Mouse (Mus musculus) mesoderm, embryonic 11.5 days (tissue): Measurements from ENCODE around the gene Krtap17-1.

Experiments
- DNase-seq: peaks from one replicate; pipeline ENCODE4 v3.0.0-alpha.2; 2012; ENCODE audit warnings: low read depth, low spot score

Gene Krtap17-1

DNA sequence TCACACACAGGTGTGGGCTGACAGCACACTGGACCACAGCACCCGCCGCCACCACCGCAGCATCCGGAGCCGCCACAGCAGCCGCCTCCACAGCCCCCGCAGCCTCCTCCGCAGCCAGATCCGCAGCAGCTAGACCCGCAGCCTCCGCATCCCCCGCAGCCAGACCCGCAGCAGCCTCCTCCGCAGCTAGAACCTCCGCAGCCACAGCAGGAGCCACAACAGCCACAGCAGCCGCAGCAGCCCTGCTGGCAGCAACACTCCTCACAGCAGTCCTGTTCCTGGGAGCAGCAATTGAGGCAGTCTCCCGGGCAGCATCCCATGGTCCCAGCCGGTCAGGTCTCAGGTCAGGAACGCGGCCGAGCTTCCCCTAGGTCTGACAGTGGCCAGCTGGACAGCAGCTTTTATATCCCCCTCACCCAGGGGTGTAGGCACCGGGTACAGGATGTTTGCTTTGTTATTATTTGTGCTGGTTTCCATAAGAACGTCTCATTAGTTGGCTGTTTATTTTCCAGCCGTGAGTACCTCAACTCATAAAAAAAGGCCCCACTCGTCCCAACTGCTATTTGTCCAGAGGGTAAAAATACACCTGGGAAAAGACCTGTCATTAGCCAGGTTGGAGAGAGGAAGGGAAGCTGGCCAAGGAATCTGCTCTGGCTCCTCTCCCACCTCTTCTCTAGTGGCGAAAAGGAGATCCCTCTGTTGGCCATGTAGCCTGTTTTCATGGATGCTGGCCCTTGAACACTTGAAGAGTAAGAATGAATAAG lies at the start of gene Krtap17-1:
Krtap17-1 (minus strand) TSS at position 375 of the 764 bp plus-strand sequence.
- no peak for DNase-seq

DNA sequence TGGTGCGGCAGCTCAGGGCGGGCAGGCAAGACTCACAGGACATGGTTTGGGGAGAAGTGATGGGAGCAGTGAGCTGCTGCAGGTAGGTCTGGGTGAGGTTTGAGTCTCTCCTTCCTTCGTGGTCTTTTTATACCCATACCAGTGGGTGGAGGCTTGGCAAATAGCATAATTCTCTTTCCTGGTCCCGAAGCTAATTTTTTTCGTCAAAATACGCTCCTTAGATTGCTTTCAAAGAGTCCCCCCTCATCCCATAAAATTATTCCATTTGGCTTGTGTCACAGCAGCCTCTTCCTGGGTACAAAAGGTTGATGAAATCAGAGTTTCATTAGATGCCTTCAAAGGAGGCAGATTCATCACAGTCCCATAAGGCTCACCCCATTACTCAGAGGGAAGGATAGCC lies 47.7 kb upstream of the Krtap17-1 start, which contains the start of gene Krt34:
Krt34 (minus strand) TSS at position 101 of the 400 bp plus-strand sequence.
- no peak for DNase-seq

DNA sequence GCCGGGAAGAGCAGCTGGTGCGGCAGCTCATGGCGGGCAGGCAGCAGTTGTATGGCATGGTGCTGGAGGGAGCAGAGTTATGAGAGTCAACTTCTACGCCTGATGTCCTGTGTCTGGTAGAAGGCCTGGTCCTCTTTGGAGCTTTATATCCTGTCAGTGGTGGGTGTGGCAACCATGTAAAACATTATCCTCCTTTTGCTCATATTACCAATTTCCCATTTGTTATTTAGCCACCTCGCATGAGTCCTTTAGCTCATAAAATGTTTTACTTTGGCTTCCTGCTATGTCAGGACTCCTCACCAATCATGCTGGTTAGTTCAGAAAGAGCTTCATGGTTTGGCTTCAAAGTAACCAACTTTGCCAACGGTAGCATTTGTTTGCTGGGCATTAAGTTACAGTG lies 36.0 kb upstream of the Krtap17-1 start, which contains the start of gene Krt33b:
Krt33b (minus strand) TSS at position 101 of the 400 bp plus-strand sequence.
- DNase-seq, result no peak

DNA sequence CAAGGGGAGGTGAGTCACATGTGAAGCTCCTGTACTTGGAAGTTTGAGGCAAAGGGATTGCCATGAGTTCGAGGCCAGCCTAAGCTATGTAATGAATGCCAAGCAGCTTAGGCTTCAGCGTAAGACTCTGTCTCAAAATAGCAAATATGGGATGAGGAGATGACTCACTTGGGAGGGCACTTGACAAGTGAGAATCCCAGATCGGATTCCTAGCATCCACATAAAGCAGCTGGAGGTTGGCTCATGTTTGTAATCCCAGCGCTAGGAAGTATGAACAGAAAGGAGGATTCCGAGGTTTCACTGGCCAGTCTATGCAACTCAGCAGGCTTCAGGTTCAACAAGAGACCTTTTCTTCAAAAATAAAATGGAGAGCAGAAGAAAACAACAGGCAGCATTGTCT lies 27.6 kb upstream of the Krtap17-1 start:
- DNase-seq, result no peak

DNA sequence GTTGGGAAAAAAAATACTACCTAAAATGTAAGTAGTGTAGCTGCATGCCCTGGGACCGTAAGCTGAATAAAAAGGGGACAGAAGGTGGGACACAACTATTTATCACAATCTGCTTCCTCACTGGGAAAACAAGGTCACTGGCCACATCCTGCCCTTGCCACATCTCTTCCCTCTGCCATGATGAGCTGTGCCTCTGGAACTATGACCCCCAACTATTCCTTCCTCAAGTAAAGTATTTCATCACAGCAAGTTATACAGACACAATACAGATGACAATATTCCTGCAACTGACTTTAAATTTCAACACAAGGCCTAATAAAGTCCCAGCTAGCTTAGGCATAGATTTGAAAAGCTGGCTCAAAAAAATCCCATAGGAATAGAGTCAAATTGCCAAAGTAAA lies 25.7 kb upstream of the Krtap17-1 start:
- no peak for DNase-seq

DNA sequence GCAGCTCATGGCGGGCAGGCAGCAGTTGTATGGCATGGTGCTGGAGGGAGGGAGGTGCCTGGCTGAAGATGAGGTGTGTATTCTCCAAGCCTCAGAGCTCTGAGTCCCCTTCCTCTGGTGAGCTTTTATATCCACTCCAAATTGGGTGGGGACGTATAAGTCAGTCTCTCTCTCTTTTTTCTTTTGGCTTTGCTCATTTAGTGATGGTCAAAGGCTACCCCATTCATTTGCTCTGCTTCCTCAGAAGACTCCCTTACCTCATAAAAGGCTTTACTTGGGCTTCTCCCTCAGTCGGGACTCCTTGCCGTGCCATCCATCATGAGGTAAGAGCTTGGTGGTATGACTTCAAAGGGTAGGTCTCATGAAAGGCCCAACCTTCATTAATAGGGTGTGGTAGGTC lies 22.3 kb upstream of the Krtap17-1 start, which contains the start of gene Krt33a:
Krt33a (minus strand) TSS at position 101 of the 400 bp plus-strand sequence.
- DNase-seq, result no peak

DNA sequence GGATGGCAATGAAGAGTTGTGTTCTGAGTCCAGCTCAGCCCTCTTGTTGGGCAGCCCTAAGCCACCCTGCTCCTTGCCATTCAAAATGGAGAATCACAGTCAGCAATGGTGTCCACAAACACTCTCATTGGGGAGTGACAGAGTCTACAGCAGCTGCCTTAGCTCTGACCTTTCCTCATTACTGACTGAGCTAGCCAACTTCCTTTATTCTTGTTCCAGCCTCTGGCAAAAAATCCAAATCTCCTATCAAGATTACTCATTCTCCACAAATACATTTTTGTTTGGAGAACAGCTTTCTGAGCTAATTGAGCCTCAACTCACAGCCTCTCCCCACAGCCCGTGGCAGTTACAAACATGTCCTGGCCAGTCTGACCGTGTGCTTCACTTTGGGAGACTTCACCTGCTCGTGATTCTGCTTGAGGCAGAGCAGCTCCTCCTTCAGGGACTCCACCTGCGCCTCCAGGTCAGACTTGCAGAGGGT lies 19.9 kb upstream of the Krtap17-1 start:
- no peak for DNase-seq

DNA sequence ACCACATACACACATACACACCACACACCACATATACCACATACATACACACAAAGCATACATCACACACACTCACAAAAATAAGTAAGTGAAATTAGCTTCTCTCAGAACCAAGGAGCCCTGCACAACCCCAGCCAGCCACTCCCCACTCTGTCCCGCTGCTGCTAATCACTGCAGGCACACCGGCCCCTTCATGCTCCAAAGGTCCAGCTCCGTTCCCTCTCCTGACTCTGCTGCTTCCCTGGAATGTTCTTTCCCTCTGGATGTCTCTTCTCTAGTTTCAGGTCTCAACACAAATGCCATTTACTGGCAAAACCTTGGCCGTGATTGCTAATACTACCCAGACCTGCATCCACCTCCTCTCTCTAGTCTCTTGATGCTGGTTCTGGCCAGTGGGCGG lies 16.9 kb upstream of the Krtap17-1 start:
- DNase-seq, result no peak

DNA sequence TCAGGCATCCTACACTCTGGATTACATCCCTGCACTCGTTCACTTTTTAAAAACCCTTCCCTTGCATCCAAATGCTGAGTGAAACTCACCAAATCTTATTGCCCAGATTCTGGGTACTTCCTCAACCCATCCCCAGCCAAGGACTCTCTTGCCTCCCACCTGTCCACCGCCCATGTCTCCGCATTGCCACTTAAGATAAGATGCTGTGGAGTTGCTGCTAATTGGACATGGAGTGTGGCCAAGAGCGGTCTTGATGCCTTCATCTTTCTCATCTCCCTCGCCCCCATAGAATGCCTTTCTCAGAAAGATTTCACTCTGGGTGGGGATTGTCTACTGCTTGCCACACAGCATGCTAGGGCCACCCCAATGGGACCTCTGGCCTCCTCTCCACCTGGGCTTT lies 14.5 kb upstream of the Krtap17-1 start:
- no peak for DNase-seq

DNA sequence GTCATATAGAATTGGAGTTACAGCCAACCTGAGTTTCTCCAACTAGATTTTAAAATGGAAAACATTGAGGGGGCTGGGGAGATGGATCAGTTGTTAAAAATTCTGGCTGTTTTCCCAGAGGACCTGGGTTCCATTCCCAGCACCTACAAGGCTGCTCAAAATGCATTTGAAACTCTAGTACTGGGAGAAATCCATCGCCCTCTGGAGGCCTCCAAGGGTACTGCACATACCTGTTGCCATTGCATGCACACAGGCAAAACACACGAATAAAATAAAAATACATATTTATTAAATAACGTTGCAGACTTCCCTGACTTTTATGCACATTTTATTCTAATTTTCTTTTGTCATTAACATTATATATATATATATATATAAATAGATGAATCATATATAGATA lies 12.8 kb upstream of the Krtap17-1 start:
- DNase-seq, result no peak

DNA sequence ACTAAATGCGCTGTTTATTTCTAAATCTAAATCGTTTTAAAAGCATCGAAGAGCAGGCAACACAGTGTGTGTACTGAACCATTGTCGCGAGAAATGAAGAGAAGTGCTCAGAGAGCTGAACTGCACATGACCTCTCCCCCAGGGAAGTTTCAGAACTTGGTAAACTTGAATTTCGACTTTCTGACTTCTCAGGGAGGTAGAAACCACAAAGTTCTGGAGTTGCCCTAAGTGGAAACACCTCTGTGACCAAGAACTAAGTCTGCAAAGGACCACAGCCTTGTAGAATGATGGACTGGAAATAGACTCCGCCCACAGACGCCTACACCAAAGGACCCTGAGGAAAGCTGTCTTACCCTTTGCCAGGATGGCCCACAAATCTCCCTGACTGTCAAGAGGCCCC lies 12.1 kb upstream of the Krtap17-1 start:
- no peak for DNase-seq

DNA sequence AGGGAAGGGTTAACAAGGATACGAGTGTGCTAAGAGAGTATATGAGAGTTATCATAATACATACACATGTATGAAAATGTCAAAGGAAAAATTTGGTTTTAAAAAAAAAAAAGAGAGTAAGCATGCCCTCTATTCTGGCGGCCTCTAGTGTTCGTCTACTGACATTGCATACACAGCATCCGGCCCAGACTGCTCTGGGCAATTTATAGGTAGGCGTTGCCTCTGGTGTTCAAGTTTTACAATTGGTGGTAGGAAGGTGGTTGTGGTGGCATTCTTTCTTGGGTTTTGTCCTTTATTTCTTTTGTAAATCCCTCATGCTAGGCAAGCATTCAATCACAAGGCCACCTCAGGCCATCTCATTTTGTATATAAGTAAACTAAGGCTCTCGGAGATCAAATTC lies 11.1 kb upstream of the Krtap17-1 start:
- DNase-seq, result peak; percentile 53

DNA sequence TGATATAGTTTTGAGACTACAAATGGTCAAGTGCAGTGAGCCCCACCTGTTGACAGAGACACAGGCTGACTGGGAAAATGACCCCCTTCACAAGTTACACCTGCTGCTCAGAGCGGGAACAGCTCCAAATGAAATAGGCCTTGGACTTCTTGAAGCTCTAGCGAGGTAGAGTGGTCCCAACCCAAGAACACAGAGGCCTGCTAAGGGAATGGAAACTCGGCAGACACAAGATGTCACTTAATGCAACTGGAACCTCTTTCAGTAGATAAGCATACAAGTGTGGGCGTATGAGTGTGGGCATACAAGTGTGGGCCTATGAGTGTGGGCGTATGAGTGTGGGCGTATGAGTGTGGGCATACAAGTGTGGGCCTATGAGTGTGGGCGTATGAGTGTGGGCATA lies 5.3 kb upstream of the Krtap17-1 start:
- no peak for DNase-seq

DNA sequence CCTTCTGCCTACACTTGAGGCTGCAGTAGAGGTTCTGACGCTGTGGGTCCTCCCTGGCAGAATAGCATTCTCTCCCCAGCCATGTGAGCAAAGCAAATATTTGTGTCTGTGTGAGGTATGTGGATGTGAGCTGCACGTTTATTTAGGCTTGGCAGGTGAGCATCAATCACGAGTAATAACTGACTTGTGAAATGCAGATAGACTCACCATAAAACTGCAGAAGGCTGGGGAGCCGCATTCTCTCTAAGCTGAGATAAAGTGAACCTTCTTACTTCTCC lies 529 bp upstream of the Krtap17-1 start:
- DNase-seq, result no peak

DNA sequence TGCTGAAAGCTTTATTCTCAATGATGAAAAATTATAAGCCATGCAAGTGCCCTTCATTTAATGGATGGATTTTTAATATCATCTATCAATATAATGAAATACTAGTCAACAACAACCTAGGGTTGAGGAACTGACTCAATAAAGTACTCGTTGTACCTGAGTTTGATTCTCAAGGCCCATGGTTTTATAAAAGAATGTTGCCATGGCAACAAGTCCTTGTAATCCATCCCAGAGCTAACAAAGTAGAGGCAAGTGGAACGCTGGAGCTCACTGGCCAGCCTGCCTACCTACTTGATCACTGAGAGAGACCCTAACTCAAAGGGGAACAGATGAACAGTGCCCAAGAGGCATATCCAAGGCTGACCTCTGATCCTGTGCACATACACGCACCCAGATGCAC lies 3.2 kb downstream of the Krtap17-1 start:
- no peak for DNase-seq

DNA sequence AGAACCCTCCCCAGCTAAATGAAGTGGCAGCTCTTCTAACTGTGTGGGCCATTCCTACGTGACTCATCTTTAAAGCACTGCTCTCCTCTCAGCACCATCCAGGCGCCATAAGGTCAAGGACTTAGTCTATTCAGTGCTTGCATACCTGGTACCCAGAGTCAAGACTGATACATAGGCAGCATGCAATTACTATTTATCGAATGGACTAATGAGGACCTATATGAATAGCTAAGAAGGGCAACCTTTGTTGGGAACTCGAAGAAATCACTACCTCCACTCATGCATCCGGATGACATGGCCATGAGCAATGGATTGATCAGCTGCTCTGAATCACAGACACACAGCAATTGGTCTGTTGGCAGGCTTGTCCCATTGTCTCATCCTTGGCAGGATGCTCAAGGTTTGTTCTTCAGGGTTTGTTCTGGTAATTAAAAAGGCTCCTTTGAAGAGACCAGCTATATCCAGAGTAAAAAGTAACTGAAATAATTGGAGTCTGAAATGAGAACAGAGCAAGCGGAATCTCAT lies 3.9 kb downstream of the Krtap17-1 start:
- DNase-seq, result no peak

DNA sequence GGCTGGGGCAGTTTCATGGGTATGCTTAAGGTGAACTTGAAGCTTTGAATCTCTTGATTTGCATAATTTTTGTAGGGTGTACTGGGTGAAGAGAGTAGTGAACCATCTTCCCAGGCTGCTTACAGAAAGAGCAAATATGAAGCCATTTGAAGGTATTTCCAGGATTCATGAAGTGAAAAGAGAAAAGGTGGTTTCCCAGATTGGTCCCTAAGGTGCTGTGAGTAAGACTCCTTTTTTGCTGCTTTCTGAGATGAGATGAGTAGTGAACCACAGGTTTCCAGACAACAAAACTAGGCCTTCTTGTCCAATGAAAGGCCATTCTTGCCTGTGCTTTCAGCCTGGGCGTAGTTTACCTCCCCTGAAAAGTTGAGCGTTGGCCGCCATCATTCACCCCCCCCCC lies 5.3 kb downstream of the Krtap17-1 start:
- DNase-seq, result no peak

DNA sequence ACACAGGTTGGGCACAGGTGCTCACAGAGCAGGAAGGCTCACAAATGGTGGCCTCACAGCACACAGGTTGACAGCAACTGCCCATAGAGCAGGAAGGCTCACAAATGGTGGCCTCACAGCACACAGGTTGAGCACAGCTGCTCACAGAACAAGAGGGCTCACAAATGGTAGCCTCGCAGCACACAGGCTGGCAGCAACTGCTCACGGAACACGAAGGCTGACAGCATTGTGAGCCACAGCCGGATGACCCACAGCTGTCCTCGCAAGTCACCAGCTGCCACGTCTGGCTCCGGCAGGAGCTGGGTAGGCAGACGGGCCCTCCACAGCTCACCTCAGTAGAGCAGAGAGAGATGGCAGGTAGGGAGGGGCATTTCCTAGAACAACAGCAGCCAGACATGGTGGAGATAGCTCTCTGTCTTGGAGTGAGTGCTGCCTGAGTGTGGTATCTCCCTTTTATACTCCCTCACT lies 7.6 kb downstream of the Krtap17-1 start, which contains the start of gene Krtap16-1:
Krtap16-1 (minus strand) TSS at position 418 of the 468 bp plus-strand sequence.
- no peak for DNase-seq

DNA sequence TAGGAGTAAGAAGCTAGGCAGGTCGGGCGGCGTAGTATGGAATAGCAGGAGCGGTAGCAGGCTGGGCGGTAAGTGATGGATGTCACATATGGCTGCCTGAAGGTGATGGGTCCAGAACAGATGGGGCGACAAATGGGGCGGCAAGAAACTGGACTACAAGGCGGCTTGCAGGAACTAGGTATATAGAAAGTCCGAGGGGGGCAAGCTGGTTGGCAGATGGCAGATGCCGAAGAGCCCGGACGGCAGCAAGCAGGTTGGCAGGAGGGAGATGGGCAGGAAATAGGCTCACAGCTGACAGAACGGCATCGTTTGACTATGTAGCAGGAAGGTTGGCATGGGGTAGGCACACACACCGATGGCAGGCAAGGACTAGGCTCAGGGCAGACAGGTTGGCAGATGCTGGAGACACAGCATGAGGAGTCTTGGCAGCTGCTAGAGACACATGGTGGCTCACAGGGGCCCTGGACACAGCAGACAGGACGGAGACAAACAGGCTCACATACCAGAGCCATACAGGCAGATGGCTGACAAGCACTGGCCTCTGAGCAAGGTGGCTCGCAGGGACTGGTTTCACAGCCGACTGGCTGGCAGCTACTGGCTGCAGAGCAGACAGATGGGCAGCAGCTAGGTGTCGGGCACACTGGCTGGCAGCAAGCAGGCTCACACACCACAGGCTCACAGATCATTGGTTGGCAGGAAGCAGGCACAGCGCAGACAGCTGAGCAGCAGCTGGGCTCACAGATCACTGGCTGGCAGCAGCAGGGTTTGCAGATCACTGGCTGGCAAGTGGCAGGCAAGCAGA lies 8.3 kb downstream of the Krtap17-1 start:
- DNase-seq, result no peak

DNA sequence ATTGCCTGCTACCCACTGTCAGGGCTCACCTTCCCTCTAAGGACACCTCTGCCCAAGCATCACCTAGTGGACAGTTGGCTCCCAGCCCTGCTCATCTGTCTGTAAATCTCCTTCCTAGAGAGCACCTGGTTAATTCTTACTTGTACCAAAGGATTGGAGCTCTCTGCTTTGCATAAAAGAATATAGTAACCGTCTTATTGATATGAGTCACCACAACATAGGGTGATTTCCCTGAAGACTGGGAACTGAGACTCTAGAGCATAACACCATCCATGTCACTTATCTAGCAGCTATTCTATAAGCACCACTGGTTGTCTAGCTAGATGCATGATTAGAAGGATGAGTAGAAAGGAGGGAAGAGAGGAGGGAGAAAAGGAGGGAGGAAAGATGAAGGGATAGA lies 10.4 kb downstream of the Krtap17-1 start:
- no peak for DNase-seq

DNA sequence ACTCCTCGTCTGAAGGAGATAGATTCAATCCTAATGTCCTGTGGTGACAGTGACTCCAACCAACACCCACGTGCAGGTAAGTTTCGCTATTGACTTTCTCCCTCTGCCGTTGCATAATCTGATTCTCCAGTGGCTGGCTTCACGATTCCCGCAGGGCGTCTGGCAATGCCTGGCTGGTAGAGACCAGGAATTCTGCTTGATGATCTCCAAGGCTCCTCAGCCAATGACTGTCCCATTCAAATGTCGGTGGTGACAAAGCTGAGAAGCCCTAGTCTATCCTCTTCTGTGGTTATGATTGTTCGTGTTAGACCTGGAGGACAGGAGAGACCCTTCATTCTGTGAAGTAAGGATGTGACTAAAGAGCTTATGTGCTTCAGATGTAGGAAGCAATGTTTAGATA lies 11.1 kb downstream of the Krtap17-1 start:
- no peak for DNase-seq

DNA sequence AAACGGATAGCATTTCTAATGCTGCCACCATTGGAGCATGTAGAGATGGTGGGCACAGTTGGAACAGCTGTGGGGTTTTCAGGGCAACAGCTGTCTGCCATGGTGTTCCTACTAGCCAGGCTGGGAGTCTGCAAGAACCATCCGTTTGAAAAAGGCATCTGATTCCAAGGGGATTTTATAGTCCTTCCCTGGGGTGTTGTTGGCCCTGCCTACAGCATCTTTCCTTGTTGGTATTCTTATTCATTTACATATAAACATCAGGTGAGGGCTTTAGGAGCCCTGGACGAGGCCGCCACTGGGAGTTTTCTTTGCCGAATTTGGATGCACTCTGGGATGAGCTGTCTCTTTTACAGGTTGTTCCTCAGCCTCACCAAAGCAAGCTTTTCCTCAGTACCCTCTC lies 14.8 kb downstream of the Krtap17-1 start, which contains the start of gene Krtap29-1:
Krtap29-1 (minus strand) TSS at position 101 of the 400 bp plus-strand sequence.
- DNase-seq, result no peak
